Mouse (Mus musculus) olfactory bulb, adult 2 months (tissue): ENCODE data around the gene Banp.

Experiments
- CTCF ChIP-seq: fragments of 200-500 bp; IDR thresholded peaks from 2 replicates; pipeline ENCODE4 v1.5.1; 2012; ENCODE audit warnings: low read depth, mild to moderate bottlenecking, low read length, moderate library complexity; ENCODE audit not compliant: insufficient read depth
- POLR2A ChIP-seq: fragments of 200-500 bp; IDR thresholded peaks from 2 replicates; pipeline ENCODE4 v1.6.1; 2012; ENCODE audit warnings: mild to moderate bottlenecking, low read depth, low read length, moderate library complexity; ENCODE audit not compliant: insufficient read depth

GRCm38 (mm10) chr8:121955825-121956500 lies 6.4 kb downstream of the Banp start:
- TF ChIP-seq POLR2A (no peak), CTCF (no peak)
